Mouse (Mus musculus) hindbrain, embryonic 12.5 days (tissue): Measurements from ENCODE around the gene Camk2n1. TPM values are rescaled to one million over a fixed set of nuclear protein-coding genes. Genes with fewer than 3 reads are reported as not detected.
A peak's percentile ranks its signal among the peaks of the same experiment; 100 is the strongest.
"Not testable (repeated sequence)": the region's sequence is repeated elsewhere in the genome, so short reads cannot be mapped to it uniquely, and the experiment has no call there.

Source experiments
- ATAC-seq: fragments of 200-750 bp; cut with Nextera tagmentation; 2 replicates; pipeline ENCODE4 v1.8.0; 2017; ENCODE audit warnings: moderate TSS enrichment; ENCODE audit not compliant: low FRiP score
- H3K27ac ChIP-seq: fragments of 300-500 bp; sonication (generic); 2 replicates; pipeline ENCODE4 v1.5.1; 2016; ENCODE audit warnings: mild to moderate bottlenecking
- H3K27me3 ChIP-seq: fragments of 300-500 bp; sonication (generic); 2 replicates; pipeline ENCODE4 v1.6.1; 2016; ENCODE audit warnings: mild to moderate bottlenecking
- H3K36me3 ChIP-seq: fragments of 300-500 bp; sonication (generic); 2 replicates; pipeline ENCODE4 v1.6.1; 2016; ENCODE audit warnings: mild to moderate bottlenecking
- H3K4me1 ChIP-seq: fragments of 300-500 bp; sonication (generic); 2 replicates; pipeline ENCODE4 v1.6.1; 2016
- H3K4me2 ChIP-seq: fragments of 300-500 bp; sonication (generic); replicated peaks from 2 replicates; pipeline ENCODE4 v1.6.1; 2016; ENCODE audit warnings: mild to moderate bottlenecking
- H3K4me3 ChIP-seq: fragments of 300-500 bp; sonication (generic); 2 replicates; pipeline ENCODE4 v1.5.1; 2016; ENCODE audit warnings: mild to moderate bottlenecking
- H3K9ac ChIP-seq: fragments of 300-500 bp; sonication (generic); 2 replicates; pipeline ENCODE4 v1.6.1; 2016; ENCODE audit warnings: mild to moderate bottlenecking, moderate library complexity
- H3K9me3 ChIP-seq: fragments of 300-500 bp; sonication (generic); replicated peaks from 2 replicates; pipeline ENCODE4 v1.6.1; 2016; ENCODE audit warnings: mild to moderate bottlenecking
- WGBS: fragments of 180-500 bp; shearing (Covaris S2); methylation state at CpG from one replicate; pipeline ENCODE4 v1.1.7; 2016; 5-methylcytosine and 5-hydroxymethylcytosine counted together
- polyA plus RNA-seq: library from polyadenylated mRNA; unstranded; fragments of >200 nt; fragmentation: Nextera tagmentation; extraction: Ambion mirVana; gene quantifications from 2 replicates; pipeline ENCODE4 v1.2.1, GENCODE M21; 2016

The Camk2n1 gene
- polyA plus RNA-seq, 1 experiment from 2014 or later = 7.9 TPM

GRCm38 (mm10) chr4:138425604-138426003 lies 28.5 kb upstream of the Camk2n1 start:
- H3K27me3 ChIP-seq = peaks cover 17% of the 10 kb centered on the region
- 91% methylated on average over 14 of the region's 14 CpGs for WGBS
- not testable (repeated sequence) for ATAC-seq, H3K9ac ChIP-seq, H3K27ac ChIP-seq, H3K4me3 ChIP-seq, H3K4me2 ChIP-seq, H3K9me3 ChIP-seq, H3K4me1 ChIP-seq, H3K36me3 ChIP-seq

- Histone ChIP-seq H3K9me3 (no peaks in the 10 kb centered on the region), H3K9ac (no peak overlapping the region), H3K27ac (no peak overlapping the region), H3K36me3 (no peaks in the 10 kb centered on the region), H3K4me2 (no peak overlapping the region), H3K27me3 (peaks cover 18% of the 10 kb centered on the region), H3K4me1 (no peaks in the 10 kb centered on the region), H3K4me3 (no peak overlapping the region)
- 45% methylated on average over 22 of the region's 22 CpGs for WGBS
- no peak for ATAC-seq
These were observed 27.1 kb upstream of the Camk2n1 start for GRCm38 (mm10) chr4:138426778-138427705.

DNA sequence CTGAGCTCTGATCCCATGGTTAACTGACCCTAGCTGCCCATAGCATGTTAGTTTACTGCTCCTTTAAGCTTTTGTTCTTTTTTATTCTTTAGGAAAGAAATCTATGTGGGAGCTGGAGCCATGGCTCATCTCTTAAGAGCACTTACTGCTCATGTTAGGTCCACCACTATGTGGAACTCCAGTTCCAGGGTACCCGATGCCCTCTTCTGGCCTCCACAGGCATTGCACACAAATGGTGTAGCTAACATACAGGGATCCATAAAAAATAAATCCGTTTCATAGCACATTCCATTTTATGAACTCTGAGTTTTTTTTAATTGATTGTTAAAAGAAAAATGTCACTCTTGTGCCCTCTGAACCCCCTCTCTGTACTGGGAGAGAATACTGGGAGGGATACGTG lies 24.3 kb upstream of the Camk2n1 start:
- Histone ChIP-seq H3K27ac (no peak overlapping the region), H3K27me3 (peaks cover 26% of the 10 kb centered on the region), H3K4me3 (no peak overlapping the region), H3K9ac (no peak overlapping the region), H3K9me3 (no peaks in the 10 kb centered on the region), H3K4me2 (no peak overlapping the region), H3K36me3 (no peaks in the 10 kb centered on the region), H3K4me1 (peaks cover 3% of the 10 kb centered on the region; the same call in 1 of the 2 replicates)
- 45% methylated on average over 3 of the region's 3 CpGs for WGBS
- no peak for ATAC-seq

DNA sequence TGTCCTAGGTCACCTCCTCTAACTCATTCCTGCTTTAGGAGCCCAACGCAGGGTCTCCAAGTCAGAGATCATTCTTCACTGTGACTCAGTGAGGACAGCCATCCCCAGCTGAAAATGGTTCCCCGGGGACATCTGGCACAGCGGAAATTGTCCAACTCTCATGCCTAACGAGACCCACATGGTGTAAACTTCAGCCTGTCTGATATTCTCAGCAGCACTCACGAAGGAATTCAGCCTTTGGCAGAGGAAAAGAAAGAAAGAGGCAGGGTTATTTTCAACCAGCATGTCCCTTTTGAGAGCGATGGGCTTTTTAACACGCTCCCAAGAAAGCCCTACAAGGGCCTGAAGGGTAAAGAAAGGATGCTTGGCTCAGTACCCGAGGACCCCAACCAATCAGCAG lies 22.8 kb upstream of the Camk2n1 start:
- 52% methylated on average over 8 of the region's 8 CpGs for WGBS
- Histone ChIP-seq H3K4me2 (no peak overlapping the region), H3K36me3 (no peaks in the 10 kb centered on the region), H3K27me3 (peaks cover 26% of the 10 kb centered on the region), H3K9me3 (no peaks in the 10 kb centered on the region), H3K4me3 (no peak overlapping the region), H3K4me1 (peaks cover 14% of the 10 kb centered on the region), H3K9ac (no peak overlapping the region), H3K27ac (no peak overlapping the region)
- ATAC-seq = no peak

- Histone ChIP-seq H3K27me3 (peaks cover 13% of the 10 kb centered on the region; the same call in 1 of the 2 replicates), H3K36me3 (peaks cover 33% of the 10 kb centered on the region), H3K9ac (peak within 1 kb of the TSS; percentile 91), H3K4me1 (peaks cover 14% of the 10 kb centered on the region), H3K9me3 (no peaks in the 10 kb centered on the region), H3K4me2 (peak within 1 kb of the TSS; percentile 92), H3K27ac (peak within 1 kb of the TSS; percentile 79), H3K4me3 (peak within 1 kb of the TSS; percentile 97)
- peak; percentile 93 for ATAC-seq
- 2% methylated on average over 64 of the region's 64 CpGs for WGBS
These were observed 19.5 kb upstream of the Camk2n1 start, which contains the start of gene Mul1 for GRCm38 (mm10) chr4:138434347-138435316. TSS of gene Mul1 (plus strand) at chr4:138434671.

DNA sequence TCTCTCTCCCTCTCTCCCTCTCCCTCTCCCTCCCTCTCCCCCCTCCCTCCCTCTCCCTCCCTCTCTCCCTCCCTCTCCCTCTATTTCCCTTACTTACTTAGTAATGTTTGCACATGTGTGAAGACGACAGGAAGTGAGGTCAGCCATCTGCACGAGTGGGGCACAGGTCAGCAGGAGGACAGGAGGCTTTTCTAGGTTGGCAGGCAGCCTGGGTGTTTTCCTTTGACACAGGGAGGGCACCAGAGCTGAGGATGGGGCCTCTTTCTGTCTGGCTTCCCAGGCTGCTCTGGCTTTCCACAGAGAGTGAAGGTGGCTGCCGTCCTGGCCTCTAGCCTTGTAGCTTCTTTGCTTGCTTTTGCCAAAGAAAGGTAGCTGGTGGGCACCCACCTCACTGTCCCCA lies 14.1 kb upstream of the Camk2n1 start:
- Histone ChIP-seq H3K27me3 (0 out of 2 replicates have a peak, but pooled peaks cover 2% of the 10 kb centered on the region), H3K4me3 (no peak overlapping the region), H3K4me2 (no peak overlapping the region), H3K27ac (no peak overlapping the region), H3K9ac (no peak overlapping the region), H3K4me1 (peaks cover 15% of the 10 kb centered on the region), H3K36me3 (peaks cover 59% of the 10 kb centered on the region), H3K9me3 (no peaks in the 10 kb centered on the region)
- WGBS = 69% methylated on average over 3 of the region's 3 CpGs
- ATAC-seq = no peak

DNA sequence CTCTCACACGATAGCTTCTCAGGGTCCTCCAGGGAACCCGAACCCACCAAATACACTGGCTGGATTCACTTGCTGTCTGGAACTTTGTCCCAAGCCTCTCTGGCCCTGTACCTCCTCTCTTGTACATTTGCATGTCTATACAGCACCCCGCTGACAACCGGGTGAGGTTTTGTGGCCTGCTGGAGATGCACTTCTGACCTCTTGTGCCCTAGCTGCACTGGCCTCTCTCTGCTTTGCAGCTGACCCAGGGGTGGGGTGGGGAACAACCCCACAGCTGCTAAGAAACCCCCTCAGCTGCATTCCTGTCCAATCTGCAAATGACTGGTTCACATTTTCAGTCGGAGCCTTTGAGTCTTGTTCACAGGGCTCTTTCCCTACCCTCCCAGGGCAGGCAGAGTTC lies 9.2 kb upstream of the Camk2n1 start:
- Histone ChIP-seq H3K4me2 (no peak overlapping the region), H3K36me3 (peaks cover 23% of the 10 kb centered on the region), H3K27ac (no peak overlapping the region), H3K9me3 (no peaks in the 10 kb centered on the region), H3K27me3 (0 out of 2 replicates have a peak, but pooled peaks cover 2% of the 10 kb centered on the region), H3K4me3 (no peak overlapping the region), H3K4me1 (peaks cover 30% of the 10 kb centered on the region), H3K9ac (no peak overlapping the region)
- ATAC-seq = no peak
- 8% methylated on average over 5 of the region's 5 CpGs for WGBS

GRCm38 (mm10) chr4:138446981-138447380 lies 7.1 kb upstream of the Camk2n1 start:
- Histone ChIP-seq H3K4me2 (no peak overlapping the region), H3K9ac (0 out of 2 replicates have a peak overlapping the region, but pooled peaks have one; percentile 19), H3K4me3 (no peak overlapping the region), H3K27ac (no peak overlapping the region; the same call in 1 of the 2 replicates), H3K4me1 (peaks cover 30% of the 10 kb centered on the region), H3K27me3 (peaks cover 7% of the 10 kb centered on the region; the same call in 1 of the 2 replicates), H3K36me3 (peaks cover 3% of the 10 kb centered on the region), H3K9me3 (no peaks in the 10 kb centered on the region)
- WGBS = 23% methylated on average over 13 of the region's 13 CpGs
- ATAC-seq = no peak; the same call in none of the 2 replicates

GRCm38 (mm10) chr4:138447387-138447786 lies 6.7 kb upstream of the Camk2n1 start:
- 0% methylated on average over 8 of the region's 8 CpGs for WGBS
- Histone ChIP-seq H3K36me3 (no peaks in the 10 kb centered on the region; the same call in 1 of the 2 replicates), H3K9ac (0 out of 2 replicates have a peak overlapping the region, but pooled peaks have one; percentile 19), H3K4me1 (peaks cover 30% of the 10 kb centered on the region), H3K9me3 (no peaks in the 10 kb centered on the region), H3K4me3 (no peak overlapping the region), H3K27ac (peak overlapping the region; percentile 67; the same call in 1 of the 2 replicates), H3K4me2 (0 out of 2 replicates have a peak overlapping the region, but pooled peaks have one; percentile 19), H3K27me3 (peaks cover 11% of the 10 kb centered on the region; the same call in 1 of the 2 replicates)
- peak; percentile 92 for ATAC-seq

DNA sequence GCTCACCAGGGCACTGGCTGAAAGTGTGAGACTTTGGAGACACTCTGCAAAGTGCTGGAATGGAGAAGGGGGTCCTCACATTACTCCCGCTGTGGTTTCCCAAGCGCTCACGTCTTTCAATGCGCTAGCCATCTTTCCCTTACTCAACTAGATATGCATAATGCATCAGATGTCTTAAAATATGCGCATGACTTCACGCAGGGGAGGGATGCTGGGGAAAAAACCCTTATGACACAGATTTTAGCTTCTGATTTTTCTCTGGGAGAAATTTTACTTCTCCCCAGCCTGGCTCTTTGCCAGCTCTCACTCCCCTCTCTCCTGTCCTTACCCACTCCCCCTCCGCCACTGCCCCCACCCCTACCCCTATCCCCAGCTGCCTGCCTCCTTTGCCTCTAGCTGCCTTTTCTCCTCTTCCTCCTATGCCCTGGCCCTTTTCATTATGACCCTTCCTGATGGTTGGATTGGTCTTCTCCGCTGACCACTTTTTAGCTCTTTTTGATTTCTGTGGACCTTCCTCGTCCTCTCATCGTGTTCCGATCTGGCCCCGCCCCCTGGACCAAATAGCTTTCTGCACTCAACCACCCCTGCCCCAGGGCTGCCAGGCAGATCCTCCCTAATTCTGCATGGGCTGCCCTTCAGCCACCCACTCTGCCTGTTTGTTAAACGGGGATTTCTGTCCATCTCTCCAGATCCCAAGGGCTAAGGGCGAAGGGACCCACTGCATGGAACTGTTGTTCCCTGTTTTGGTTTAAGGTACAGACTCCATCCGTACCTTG lies 6.1 kb upstream of the Camk2n1 start:
- peak; percentile 43 for ATAC-seq
- Histone ChIP-seq H3K9me3 (no peaks in the 10 kb centered on the region), H3K9ac (0 out of 2 replicates have a peak overlapping the region, but pooled peaks have one; percentile 18), H3K4me3 (no peak overlapping the region), H3K36me3 (no peaks in the 10 kb centered on the region), H3K27ac (peak overlapping the region; percentile 67; the same call in 1 of the 2 replicates), H3K4me2 (0 out of 2 replicates have a peak overlapping the region, but pooled peaks have one; percentile 19), H3K27me3 (peaks cover 17% of the 10 kb centered on the region; the same call in 1 of the 2 replicates), H3K4me1 (peaks cover 36% of the 10 kb centered on the region)
- 31% methylated on average over 15 of the region's 15 CpGs for WGBS
